Mouse (Mus musculus) lung, postnatal 0 days (tissue): ENCODE measurements at regions not wholly inside any gene's neighbourhood (a gene's known extent, or its start where the extent isn't known, plus 50 kb on each side); places are given as distances from the start of the nearest gene placed in this dataset.

ENCODE experiments used
- ATAC-seq: fragments of 200-750 bp; cut with Nextera tagmentation; 2 replicates; pipeline ENCODE4 v1.8.0; 2017; ENCODE audit warnings: moderate library complexity
- DNase-seq: peaks from one replicate; pipeline ENCODE4 v3.0.0-alpha.2; 2016; ENCODE audit warnings: low spot score
- H3K27ac ChIP-seq: fragments of 300-500 bp; sonication (generic); 2 replicates; pipeline ENCODE4 v1.5.1; 2014; ENCODE audit warnings: antibody characterized with exemption, mild to moderate bottlenecking, low read length, mixed read lengths
- H3K27me3 ChIP-seq: fragments of 300-500 bp; sonication (generic); replicated peaks from 2 replicates; pipeline ENCODE4 v1.6.1; 2014; ENCODE audit warnings: low read length, mixed read lengths; ENCODE audit not compliant: insufficient read depth
- H3K36me3 ChIP-seq: fragments of 300-500 bp; sonication (generic); 2 replicates; pipeline ENCODE4 v1.6.1; 2014; ENCODE audit warnings: low read length, mixed read lengths; ENCODE audit not compliant: insufficient read depth
- H3K4me1 ChIP-seq: fragments of 300-500 bp; sonication (generic); 2 replicates; pipeline ENCODE4 v1.6.1; 2014; ENCODE audit warnings: antibody characterized with exemption, low read depth, low read length, mixed read lengths; ENCODE audit not compliant: insufficient read depth
- H3K4me2 ChIP-seq: fragments of 300-500 bp; sonication (generic); replicated peaks from 2 replicates; pipeline ENCODE4 v1.6.1; 2014; ENCODE audit warnings: low read depth, mild to moderate bottlenecking, low read length, moderate library complexity, mixed read lengths
- H3K4me3 ChIP-seq: fragments of 300-500 bp; sonication (generic); 2 replicates; pipeline ENCODE4 v1.5.1; 2014; ENCODE audit warnings: low read depth, low read length
- H3K9ac ChIP-seq: fragments of 300-500 bp; sonication (generic); replicated peaks from 2 replicates; pipeline ENCODE4 v1.6.1; 2014; ENCODE audit warnings: low read depth, mild to moderate bottlenecking
- H3K9me3 ChIP-seq: fragments of 300-500 bp; sonication (generic); 2 replicates; pipeline ENCODE4 v1.6.1; 2016; ENCODE audit warnings: low read length, mixed read lengths
- CTCF ChIP-seq: IDR thresholded peaks from 2 replicates; pipeline ENCODE4 v1.5.1; 2016; ENCODE audit warnings: antibody characterized with exemption, mild to moderate bottlenecking
- EP300 ChIP-seq: IDR thresholded peaks from 2 replicates; pipeline ENCODE4 v1.6.1; 2016; ENCODE audit warnings: antibody characterized with exemption, mild to moderate bottlenecking, control low read depth
- WGBS: fragments of 180-500 bp; shearing (Covaris S2); extraction: QIAGEN DNeasy Blood & Tissue Kit; methylation state at CpG from one replicate; pipeline ENCODE4 v1.1.7; 2014; 5-methylcytosine and 5-hydroxymethylcytosine counted together

GRCm38 (mm10) chr4:105641582-105641981 is 148.1 kb upstream of the Gm12728 start:
- Histone ChIP-seq H3K9me3 (no peaks in the 10 kb centered on the region), H3K9ac (no peak overlapping the region), H3K27me3 (no peaks in the 10 kb centered on the region), H3K27ac (no peak overlapping the region), H3K36me3 (no peaks in the 10 kb centered on the region), H3K4me2 (no peak overlapping the region), H3K4me3 (no peak overlapping the region), H3K4me1 (no peaks in the 10 kb centered on the region)
- TF ChIP-seq EP300 (no peak), CTCF (no peak)
- peak; percentile 22 for DNase-seq
- no peak for ATAC-seq
- 83% methylated on average over 4 of the region's 4 CpGs for WGBS

- WGBS: 48% methylated on average over 7 of the region's 7 CpGs
Observed at GRCm38 (mm10) chr4:105648820-105649446, 140.7 kb upstream of the Gm12728 start.

GRCm38 (mm10) chr4:105649447-105649833 is 140.2 kb upstream of the Gm12728 start:
- Histone ChIP-seq H3K4me2 (no peak overlapping the region), H3K9ac (no peak overlapping the region), H3K27ac (no peak overlapping the region), H3K4me1 (no peaks in the 10 kb centered on the region), H3K9me3 (no peaks in the 10 kb centered on the region), H3K27me3 (no peaks in the 10 kb centered on the region), H3K4me3 (no peak overlapping the region), H3K36me3 (no peaks in the 10 kb centered on the region)
- DNase-seq (no peak), ATAC-seq (no peak)
- 60% methylated on average over 2 of the region's 2 CpGs for WGBS
- no peak for TF ChIP-seq EP300
- no peak for TF ChIP-seq CTCF

More at GRCm38 (mm10) chr4:105648820-105649446, 140.7 kb upstream of the Gm12728 start:
- DNase-seq: no peak
- no peaks in the 10 kb centered on the region for H3K4me1 ChIP-seq
- no peak overlapping the region for H3K27ac ChIP-seq
- no peaks in the 10 kb centered on the region for H3K36me3 ChIP-seq
- no peaks in the 10 kb centered on the region for H3K9me3 ChIP-seq
- TF ChIP-seq EP300: no peak
- no peak for TF ChIP-seq CTCF
- no peak overlapping the region for H3K4me3 ChIP-seq
- H3K27me3 ChIP-seq: no peaks in the 10 kb centered on the region
- ATAC-seq: no peak
- no peak overlapping the region for H3K9ac ChIP-seq
- H3K4me2 ChIP-seq: no peak overlapping the region

- ATAC-seq (peak; percentile 37; the same call in 1 of the 2 replicates), DNase-seq (peak; percentile 27)
- Histone ChIP-seq H3K27me3 (no peaks in the 10 kb centered on the region), H3K27ac (no peak overlapping the region), H3K9ac (no peak overlapping the region), H3K4me1 (no peaks in the 10 kb centered on the region), H3K36me3 (no peaks in the 10 kb centered on the region), H3K4me2 (no peak overlapping the region), H3K9me3 (no peaks in the 10 kb centered on the region), H3K4me3 (no peak overlapping the region)
- 55% methylated on average over 5 of the region's 5 CpGs for WGBS
- TF ChIP-seq CTCF (no peak), EP300 (no peak)
Observed at GRCm38 (mm10) chr4:105656071-105656655, 133.5 kb upstream of the Gm12728 start.

GRCm38 (mm10) chr4:105658581-105658980 is 131.1 kb upstream of the Gm12728 start:
- Histone ChIP-seq H3K4me2 (no peak overlapping the region), H3K4me3 (no peak overlapping the region), H3K27ac (no peak overlapping the region), H3K9me3 (no peaks in the 10 kb centered on the region), H3K9ac (no peak overlapping the region), H3K4me1 (no peaks in the 10 kb centered on the region), H3K36me3 (no peaks in the 10 kb centered on the region), H3K27me3 (no peaks in the 10 kb centered on the region)
- DNase-seq: no peak
- WGBS: 56% methylated on average over 3 of the region's 3 CpGs
- TF ChIP-seq CTCF (no peak), EP300 (no peak)
- no peak for ATAC-seq

GRCm38 (mm10) chr4:105676690-105677089 is 113.0 kb upstream of the Gm12728 start:
- no peak overlapping the region for H3K27ac ChIP-seq
- H3K4me1 ChIP-seq: no peaks in the 10 kb centered on the region
- no peaks in the 10 kb centered on the region for H3K9me3 ChIP-seq
- ATAC-seq: no peak
- H3K4me2 ChIP-seq: no peak overlapping the region
- no peak overlapping the region for H3K4me3 ChIP-seq
- H3K27me3 ChIP-seq: no peaks in the 10 kb centered on the region
- no peak for DNase-seq
- no peak overlapping the region for H3K9ac ChIP-seq
- H3K36me3 ChIP-seq: no peaks in the 10 kb centered on the region
- WGBS: 71% methylated on average over 1 of the region's 1 CpGs
- no peak for TF ChIP-seq CTCF
- TF ChIP-seq EP300: no peak

GRCm38 (mm10) chr4:105690716-105691115 is 99.0 kb upstream of the Gm12728 start:
- Histone ChIP-seq H3K4me3 (no peak overlapping the region), H3K9ac (no peak overlapping the region), H3K27ac (no peak overlapping the region), H3K4me1 (no peaks in the 10 kb centered on the region), H3K9me3 (no peaks in the 10 kb centered on the region), H3K36me3 (no peaks in the 10 kb centered on the region), H3K27me3 (no peaks in the 10 kb centered on the region), H3K4me2 (no peak overlapping the region)
- TF ChIP-seq EP300 (no peak), CTCF (no peak)
- WGBS: 44% methylated on average over 3 of the region's 3 CpGs
- no peak for DNase-seq
- ATAC-seq: no peak
